Comparison of ENCODE assay signal across 25 mouse cellular contexts in genomic region chr5:28023452-28023851, GRCm38 (mm10).
"Had no signal": no experiment of that assay in that cellular context is flagged by ENCODE, and none has a peak within 500 bp of the region (broad histone marks: within the 10 kb centered on the region; RNA-seq: fewer than 3 reads in every experiment).

No protein-coding gene starts in this region.

- H3K4me1 ChIP-seq: kidney, embryonic 15.5 days; limb, embryonic 15.5 days; midbrain, embryonic 10.5 days; midbrain, embryonic 13.5 days; neural tube, embryonic 13.5 days had no signal

- H3K27ac ChIP-seq: kidney, embryonic 15.5 days; limb, embryonic 12.5 days; limb, embryonic 15.5 days; liver, embryonic 14.5 days; midbrain, embryonic 10.5 days; midbrain, embryonic 13.5 days; neural tube, embryonic 13.5 days; stomach, postnatal 0 days had no signal

- H3K4me3 ChIP-seq: kidney, embryonic 15.5 days; limb, embryonic 12.5 days; limb, embryonic 15.5 days; megakaryocyte, embryonic 14.5 days; midbrain, embryonic 10.5 days; midbrain, embryonic 13.5 days; myocyte; neural tube, embryonic 13.5 days had no signal

- H3K9ac ChIP-seq: kidney, embryonic 15.5 days; limb, embryonic 12.5 days; limb, embryonic 15.5 days; liver, embryonic 14.5 days; liver, postnatal 0 days; midbrain, embryonic 13.5 days; neural tube, embryonic 13.5 days had no signal

- H3K4me2 ChIP-seq: kidney, embryonic 15.5 days; limb, embryonic 12.5 days; limb, embryonic 15.5 days; liver, embryonic 11.5 days; midbrain, embryonic 13.5 days; neural tube, embryonic 13.5 days had no signal

- H3K9me3 ChIP-seq: kidney, embryonic 15.5 days; limb, embryonic 12.5 days; limb, embryonic 15.5 days; neural tube, embryonic 13.5 days had no signal

- DNase-seq: kidney, adult 8-10 months; kidney, postnatal 14 days; kidney, postnatal 4 days; left cerebral cortex, postnatal 4 days; liver, postnatal 0 days; lung, postnatal 10 days; lung, postnatal 36 days; right cerebral cortex, adult 18-20 months; right cerebral cortex, postnatal 14 days; right cerebral cortex, postnatal 4 days; thymus, adult 2 months; thymus, postnatal 14 days; thymus, postnatal 4 days had no signal

- H3K36me3 ChIP-seq: kidney, embryonic 15.5 days; limb, embryonic 12.5 days; limb, embryonic 15.5 days; midbrain, embryonic 10.5 days; midbrain, embryonic 13.5 days; neural tube, embryonic 13.5 days had no signal

- H3K27me3 ChIP-seq: kidney, embryonic 15.5 days; limb, embryonic 12.5 days; limb, embryonic 15.5 days; midbrain, embryonic 13.5 days; neural tube, embryonic 13.5 days had no signal

- ATAC-seq: liver, postnatal 0 days; midbrain, embryonic 13.5 days; midbrain, embryonic 16.5 days had no signal
